Mouse (Mus musculus): ENCODE results near the gene Ahsa1. TPM values are rescaled to one million over a fixed set of nuclear protein-coding genes. Genes with fewer than 3 reads are reported as not detected.
"Not testable (repeated sequence)": the region's sequence is repeated elsewhere in the genome, so short reads cannot be mapped to it uniquely, and the experiment has no call there.

The Ahsa1 gene
- polyA plus RNA-seq, 1 experiment from 2014 or later = 179 TPM

DNA sequence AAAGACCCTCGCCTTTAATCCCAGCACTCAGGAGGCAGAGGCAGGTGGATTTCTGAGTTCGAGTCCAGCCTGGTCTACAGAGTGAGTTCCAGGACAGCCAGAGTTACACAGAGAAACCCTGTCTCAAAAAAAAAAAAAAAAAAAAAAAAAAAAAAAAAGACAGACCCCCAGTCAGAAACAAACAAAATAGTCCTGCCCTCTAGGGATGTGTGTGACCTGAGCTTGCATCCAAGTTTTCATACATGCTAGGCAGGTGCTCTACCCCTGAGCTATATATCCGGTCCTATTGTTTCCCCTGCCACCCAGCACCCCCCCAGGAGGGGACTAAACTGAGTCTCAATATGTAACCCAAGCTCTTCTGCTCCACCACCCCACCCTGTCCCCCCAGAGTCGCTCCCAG lies 11.0 kb downstream of the Ahsa1 start:
- not testable (repeated sequence) for H3K4me3 ChIP-seq (ENCODE audit: low read depth, low read length); H3K9me3 ChIP-seq (replicated peaks; ENCODE audit: control insufficient read depth, low read length); DNase-seq (ENCODE audit: low spot score); H3K4me1 ChIP-seq (ENCODE audit: control insufficient read depth, insufficient read depth, low read length); H3K27me3 ChIP-seq (replicated peaks; ENCODE audit: control insufficient read depth, insufficient read depth, low read length); H3K4me2 ChIP-seq (ENCODE audit: low read length); ATAC-seq; H3K27ac ChIP-seq (ENCODE audit: low read depth, low read length); H3K9ac ChIP-seq (ENCODE audit: low read length)
- 89% methylated on average over 4 of the region's 4 CpGs for WGBS
- H3K36me3 ChIP-seq (ENCODE audit: control insufficient read depth, insufficient read depth, low read length) = peaks cover 47% of the 10 kb centered on the region

DNA sequence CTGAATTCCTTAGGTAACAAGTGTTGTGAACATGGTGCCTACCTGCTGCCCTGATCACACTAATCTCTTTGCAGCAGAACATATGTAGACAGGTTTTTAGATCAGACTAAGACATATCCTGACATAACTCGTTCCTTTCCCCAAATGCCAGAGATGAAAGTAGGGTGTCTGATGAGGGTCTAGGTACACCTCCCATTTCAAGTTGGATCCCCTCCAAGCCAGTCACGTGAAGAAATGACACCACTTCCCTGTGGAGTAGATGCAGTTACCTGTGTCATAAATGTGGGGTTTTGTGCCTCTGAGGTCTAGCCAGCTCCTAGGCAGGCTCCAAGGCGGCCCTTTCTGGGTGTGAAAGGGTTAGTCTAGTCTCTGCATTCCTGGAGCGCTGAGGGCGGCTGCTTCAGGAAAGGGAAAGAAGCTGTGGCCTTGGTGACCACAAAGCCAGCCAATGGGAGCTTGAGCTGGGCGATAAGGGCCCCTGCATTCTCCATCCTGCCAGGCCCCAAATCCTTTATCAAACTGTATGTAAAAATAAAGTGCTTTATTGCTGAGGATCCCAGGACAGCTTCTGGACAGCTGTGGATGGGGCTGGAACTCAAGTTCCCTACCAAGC lies 11.9 kb downstream of the Ahsa1 start:
- H3K4me2 ChIP-seq (ENCODE audit: low read length) = no peak overlapping the region
- H3K27me3 ChIP-seq (replicated peaks; ENCODE audit: control insufficient read depth, insufficient read depth, low read length) = no peaks in the 10 kb centered on the region
- H3K36me3 ChIP-seq (ENCODE audit: control insufficient read depth, insufficient read depth, low read length) = peaks cover 38% of the 10 kb centered on the region
- H3K9me3 ChIP-seq (replicated peaks; ENCODE audit: control insufficient read depth, low read length) = no peaks in the 10 kb centered on the region
- H3K27ac ChIP-seq (ENCODE audit: low read depth, low read length) = no peak overlapping the region
- H3K4me3 ChIP-seq (ENCODE audit: low read depth, low read length) = no peak overlapping the region
- DNase-seq (ENCODE audit: low spot score) = no peak
- 21% methylated on average over 6 of the region's 6 CpGs for WGBS
- ATAC-seq = no peak
- H3K9ac ChIP-seq (ENCODE audit: low read length) = no peak overlapping the region
- H3K4me1 ChIP-seq (ENCODE audit: control insufficient read depth, insufficient read depth, low read length) = no peaks in the 10 kb centered on the region

DNA sequence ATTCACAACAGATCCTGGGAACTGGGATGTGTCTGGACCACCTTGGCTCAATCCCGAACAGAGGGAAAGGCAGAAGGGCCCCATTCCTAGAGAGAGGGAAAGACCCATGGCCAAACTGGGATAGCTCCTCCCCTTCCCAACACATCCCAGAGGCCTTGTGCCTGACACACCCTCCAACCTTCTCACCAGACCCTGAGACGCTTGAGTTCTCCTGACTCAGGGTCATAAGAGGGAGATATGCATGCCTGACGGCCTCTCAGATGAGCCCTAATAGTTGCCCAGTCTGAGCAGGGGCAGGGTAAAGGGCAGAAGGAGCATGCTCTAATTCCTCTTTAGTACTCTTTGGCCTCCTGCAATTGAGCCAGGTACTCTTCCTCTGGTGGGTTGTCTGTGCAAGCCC lies 13.1 kb downstream of the Ahsa1 start:
- ATAC-seq (no peak), DNase-seq (ENCODE audit: low spot score) (no peak)
- Histone ChIP-seq H3K9me3 (replicated peaks; ENCODE audit: control insufficient read depth, low read length) (no peaks in the 10 kb centered on the region), H3K4me2 (ENCODE audit: low read length) (no peak overlapping the region), H3K36me3 (ENCODE audit: control insufficient read depth, insufficient read depth, low read length) (peaks cover 26% of the 10 kb centered on the region), H3K4me3 (ENCODE audit: low read depth, low read length) (no peak overlapping the region), H3K27me3 (replicated peaks; ENCODE audit: control insufficient read depth, insufficient read depth, low read length) (no peaks in the 10 kb centered on the region), H3K4me1 (ENCODE audit: control insufficient read depth, insufficient read depth, low read length) (no peaks in the 10 kb centered on the region), H3K9ac (ENCODE audit: low read length) (no peak overlapping the region), H3K27ac (ENCODE audit: low read depth, low read length) (no peak overlapping the region)
- WGBS = 49% methylated on average over 3 of the region's 3 CpGs

DNA sequence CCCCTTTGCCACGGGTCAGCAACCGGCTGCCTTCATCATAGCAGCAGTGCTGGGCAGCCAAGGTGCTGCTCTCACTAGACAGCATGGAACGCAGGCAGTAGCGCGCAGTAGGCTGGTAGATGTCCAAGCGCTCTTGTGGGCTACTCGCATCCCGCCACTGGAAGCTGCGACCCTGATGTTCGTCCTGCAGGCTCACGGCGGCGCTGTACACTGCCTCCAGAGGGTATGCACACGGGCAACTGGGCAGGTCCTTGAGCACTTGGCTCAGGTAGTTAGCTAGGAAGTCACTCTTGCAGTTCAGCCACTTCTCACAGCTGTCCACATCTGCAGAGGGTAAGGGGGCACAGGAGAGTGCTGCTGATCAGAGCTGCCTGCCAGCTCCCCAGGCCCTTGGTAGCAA lies 13.6 kb downstream of the Ahsa1 start:
- WGBS = 42% methylated on average over 14 of the region's 14 CpGs
- Histone ChIP-seq H3K27me3 (replicated peaks; ENCODE audit: control insufficient read depth, insufficient read depth, low read length) (no peaks in the 10 kb centered on the region), H3K27ac (ENCODE audit: low read depth, low read length) (no peak overlapping the region), H3K36me3 (ENCODE audit: control insufficient read depth, insufficient read depth, low read length) (peaks cover 21% of the 10 kb centered on the region), H3K9me3 (replicated peaks; ENCODE audit: control insufficient read depth, low read length) (no peaks in the 10 kb centered on the region), H3K9ac (ENCODE audit: low read length) (no peak overlapping the region), H3K4me2 (ENCODE audit: low read length) (no peak overlapping the region), H3K4me3 (ENCODE audit: low read depth, low read length) (no peak overlapping the region), H3K4me1 (ENCODE audit: control insufficient read depth, insufficient read depth, low read length) (no peaks in the 10 kb centered on the region)
- ATAC-seq (no peak), DNase-seq (ENCODE audit: low spot score) (no peak)

DNA sequence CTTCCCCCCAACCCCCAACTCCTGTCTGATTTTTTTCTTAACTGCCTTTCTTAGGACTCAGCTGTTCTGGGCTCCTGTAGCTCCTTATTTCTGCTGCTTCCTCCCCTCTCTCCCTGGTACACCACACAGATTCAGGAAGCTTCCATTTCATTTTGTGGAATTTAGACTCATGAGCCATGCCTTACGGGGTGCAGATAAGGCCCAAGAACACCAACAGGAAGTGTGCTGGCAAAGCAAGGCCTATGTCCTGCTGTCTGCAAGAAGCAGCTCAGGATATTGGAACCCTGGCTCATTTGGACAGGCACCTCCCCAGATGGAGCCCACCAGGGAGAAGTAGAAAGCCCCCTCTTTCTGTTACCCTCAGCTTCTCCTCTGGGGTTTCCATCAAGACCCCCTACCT lies 15.5 kb downstream of the Ahsa1 start:
- no peak for ATAC-seq
- no peaks in the 10 kb centered on the region for H3K4me1 ChIP-seq (ENCODE audit: control insufficient read depth, insufficient read depth, low read length)
- no peak for DNase-seq (ENCODE audit: low spot score)
- no peak overlapping the region for H3K4me3 ChIP-seq (ENCODE audit: low read depth, low read length)
- H3K27me3 ChIP-seq (replicated peaks; ENCODE audit: control insufficient read depth, insufficient read depth, low read length) = no peaks in the 10 kb centered on the region
- no peak overlapping the region for H3K27ac ChIP-seq (ENCODE audit: low read depth, low read length)
- H3K9ac ChIP-seq (ENCODE audit: low read length) = no peak overlapping the region
- H3K9me3 ChIP-seq (replicated peaks; ENCODE audit: control insufficient read depth, low read length) = no peaks in the 10 kb centered on the region
- WGBS = 92% methylated on average over 1 of the region's 1 CpGs
- peaks cover 2% of the 10 kb centered on the region; the same call in 1 of the 2 replicates for H3K36me3 ChIP-seq (ENCODE audit: control insufficient read depth, insufficient read depth, low read length)
- no peak overlapping the region for H3K4me2 ChIP-seq (ENCODE audit: low read length)

DNA sequence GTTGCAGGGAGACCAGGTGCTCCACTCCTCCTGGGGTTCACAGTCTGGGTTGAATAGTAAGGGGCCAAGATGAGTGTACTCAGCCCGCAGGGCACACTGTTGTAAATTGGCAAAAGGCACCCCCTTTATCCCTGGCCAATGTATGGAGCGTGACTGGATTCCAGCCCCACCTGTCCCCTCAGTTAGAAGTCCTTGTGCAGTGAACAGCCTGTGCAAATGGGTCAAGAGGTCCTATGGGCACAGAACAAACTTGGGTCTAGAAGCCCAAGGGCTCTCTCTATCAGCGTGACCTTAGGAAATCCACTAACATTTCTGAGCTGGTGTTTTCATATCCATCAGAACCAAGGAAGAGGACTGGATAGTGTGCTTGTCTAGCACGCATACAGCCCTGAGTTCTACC lies 16.5 kb downstream of the Ahsa1 start:
- Histone ChIP-seq H3K9ac (ENCODE audit: low read length) (no peak overlapping the region), H3K4me3 (ENCODE audit: low read depth, low read length) (no peak overlapping the region), H3K36me3 (ENCODE audit: control insufficient read depth, insufficient read depth, low read length) (no peaks in the 10 kb centered on the region), H3K27ac (ENCODE audit: low read depth, low read length) (no peak overlapping the region), H3K27me3 (replicated peaks; ENCODE audit: control insufficient read depth, insufficient read depth, low read length) (no peaks in the 10 kb centered on the region), H3K4me2 (ENCODE audit: low read length) (no peak overlapping the region), H3K9me3 (replicated peaks; ENCODE audit: control insufficient read depth, low read length) (no peaks in the 10 kb centered on the region), H3K4me1 (ENCODE audit: control insufficient read depth, insufficient read depth, low read length) (no peaks in the 10 kb centered on the region)
- 96% methylated on average over 4 of the region's 4 CpGs for WGBS
- DNase-seq (ENCODE audit: low spot score) (no peak), ATAC-seq (no peak)

DNA sequence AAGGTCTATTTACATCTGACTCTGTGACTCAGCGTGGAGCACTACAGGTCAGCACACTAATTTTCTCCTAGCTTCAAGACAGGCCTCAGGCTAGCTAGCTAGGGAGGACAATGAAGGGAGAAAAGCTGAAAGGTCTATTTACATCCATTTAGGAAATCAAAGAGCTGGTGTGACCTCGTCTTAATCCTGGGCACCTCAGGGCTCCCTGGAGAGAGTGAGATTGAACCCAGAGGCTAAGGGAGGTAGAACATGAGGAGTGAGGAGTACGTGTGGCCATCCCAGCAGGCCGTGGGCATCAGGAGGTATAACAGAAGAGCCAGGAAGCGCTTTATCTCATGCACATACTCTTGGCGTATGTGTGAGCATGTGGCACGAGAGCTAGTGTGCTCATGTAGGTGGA lies 17.4 kb downstream of the Ahsa1 start:
- no peaks in the 10 kb centered on the region for H3K36me3 ChIP-seq (ENCODE audit: control insufficient read depth, insufficient read depth, low read length)
- no peak overlapping the region for H3K27ac ChIP-seq (ENCODE audit: low read depth, low read length)
- no peak overlapping the region for H3K4me3 ChIP-seq (ENCODE audit: low read depth, low read length)
- H3K4me1 ChIP-seq (ENCODE audit: control insufficient read depth, insufficient read depth, low read length) = no peaks in the 10 kb centered on the region
- DNase-seq (ENCODE audit: low spot score) (no peak), ATAC-seq (no peak)
- no peaks in the 10 kb centered on the region for H3K9me3 ChIP-seq (replicated peaks; ENCODE audit: control insufficient read depth, low read length)
- no peak overlapping the region for H3K9ac ChIP-seq (ENCODE audit: low read length)
- WGBS = 58% methylated on average over 7 of the region's 7 CpGs
- H3K27me3 ChIP-seq (replicated peaks; ENCODE audit: control insufficient read depth, insufficient read depth, low read length) = no peaks in the 10 kb centered on the region
- H3K4me2 ChIP-seq (ENCODE audit: low read length) = no peak overlapping the region

DNA sequence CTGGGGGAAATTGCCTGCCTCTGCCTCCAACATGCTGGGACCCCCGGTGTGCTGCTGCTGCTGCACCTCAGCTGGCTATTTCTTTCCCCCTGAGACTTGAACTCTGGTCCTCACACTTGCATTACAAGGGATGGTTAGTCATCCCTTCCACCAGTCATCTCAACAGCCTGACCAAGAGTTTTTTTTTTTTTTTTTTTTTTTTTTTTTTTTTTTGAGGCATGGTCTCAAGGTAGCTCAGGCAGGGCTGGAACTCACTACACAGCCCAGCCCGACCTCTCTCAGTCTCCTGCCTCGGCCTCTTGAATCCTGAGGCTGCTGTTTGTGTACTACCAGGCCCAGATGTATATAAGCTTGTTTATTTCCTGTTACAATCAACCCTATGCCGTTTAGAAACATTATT lies 18.0 kb downstream of the Ahsa1 start:
- H3K4me3 ChIP-seq (ENCODE audit: low read depth, low read length) = no peak overlapping the region
- H3K4me2 ChIP-seq (ENCODE audit: low read length) = no peak overlapping the region
- no peak for ATAC-seq
- H3K27ac ChIP-seq (ENCODE audit: low read depth, low read length) = no peak overlapping the region
- no peak overlapping the region for H3K9ac ChIP-seq (ENCODE audit: low read length)
- DNase-seq (ENCODE audit: low spot score) = no peak
- H3K9me3 ChIP-seq (replicated peaks; ENCODE audit: control insufficient read depth, low read length) = no peaks in the 10 kb centered on the region
- no peaks in the 10 kb centered on the region for H3K27me3 ChIP-seq (replicated peaks; ENCODE audit: control insufficient read depth, insufficient read depth, low read length)
- 79% methylated on average over 4 of the region's 4 CpGs for WGBS
- H3K4me1 ChIP-seq (ENCODE audit: control insufficient read depth, insufficient read depth, low read length) = no peaks in the 10 kb centered on the region
- no peaks in the 10 kb centered on the region for H3K36me3 ChIP-seq (ENCODE audit: control insufficient read depth, insufficient read depth, low read length)

DNA sequence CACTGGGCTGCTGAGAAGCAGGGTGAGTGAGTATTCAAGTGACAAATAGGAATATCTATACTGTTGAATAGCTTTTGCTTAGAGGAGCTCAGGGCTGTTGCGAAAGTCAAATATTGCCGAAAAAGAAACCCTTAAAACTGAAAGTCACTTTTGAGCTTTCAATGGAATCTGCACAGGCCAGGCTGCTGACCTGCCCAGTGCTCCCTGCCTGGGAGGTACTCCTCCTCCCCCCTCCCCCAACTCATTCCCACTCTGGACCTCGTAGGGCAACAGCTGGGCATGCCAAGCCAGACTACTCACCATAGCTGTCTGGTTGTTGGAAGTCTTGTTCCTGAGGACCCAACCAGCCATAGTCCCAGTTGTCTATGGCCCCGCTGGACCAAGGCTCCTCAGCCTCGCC lies 18.4 kb downstream of the Ahsa1 start:
- WGBS = 93% methylated on average over 5 of the region's 5 CpGs
- no peak for DNase-seq (ENCODE audit: low spot score)
- Histone ChIP-seq H3K4me1 (ENCODE audit: control insufficient read depth, insufficient read depth, low read length) (no peaks in the 10 kb centered on the region), H3K4me3 (ENCODE audit: low read depth, low read length) (no peak overlapping the region), H3K9ac (ENCODE audit: low read length) (no peak overlapping the region), H3K27ac (ENCODE audit: low read depth, low read length) (no peak overlapping the region), H3K4me2 (ENCODE audit: low read length) (no peak overlapping the region), H3K36me3 (ENCODE audit: control insufficient read depth, insufficient read depth, low read length) (no peaks in the 10 kb centered on the region), H3K9me3 (replicated peaks; ENCODE audit: control insufficient read depth, low read length) (no peaks in the 10 kb centered on the region), H3K27me3 (replicated peaks; ENCODE audit: control insufficient read depth, insufficient read depth, low read length) (no peaks in the 10 kb centered on the region)
- no peak for ATAC-seq
